Mouse (Mus musculus) G1E (cell line): ENCODE measurements around the gene Dscaml1. TPM values are rescaled to one million over a fixed set of nuclear protein-coding genes. Genes with fewer than 3 reads are reported as not detected.

Experiments used
- ATAC-seq: 2 replicates; pipeline ENCODE4 v1.8.0; 2016; ENCODE audit warnings: mild to moderate bottlenecking; ENCODE audit not compliant: insufficient number of reproducible peaks, poor library complexity, low FRiP score, severe bottlenecking; ENCODE audit errors: extremely low read depth
- DNase-seq: peaks from one replicate; pipeline ENCODE4 v3.0.0; 2012; ENCODE audit warnings: low spot score
- H3K27me3 ChIP-seq: 2 replicates; pipeline ENCODE4 v1.6.1; 2012; ENCODE audit warnings: mild to moderate bottlenecking, low read length, inconsistent platforms; ENCODE audit not compliant: insufficient read depth
- H3K36me3 ChIP-seq: replicated peaks from 2 replicates; pipeline ENCODE3; 2012; ENCODE audit warnings: mild to moderate bottlenecking, inconsistent platforms
- H3K4me1 ChIP-seq: 2 replicates; pipeline ENCODE4 v1.6.1; 2012; ENCODE audit warnings: low read depth, low read length, inconsistent platforms, mixed read lengths; ENCODE audit not compliant: insufficient read depth
- H3K4me3 ChIP-seq: 2 replicates; pipeline ENCODE4 v1.5.1; 2012; ENCODE audit warnings: low read depth, mild to moderate bottlenecking, inconsistent platforms, low read length, moderate library complexity, mixed read lengths
- H3K9me3 ChIP-seq: replicated peaks from 2 replicates; pipeline ENCODE4 v1.6.1; 2012; ENCODE audit warnings: inconsistent platforms
- CTCF ChIP-seq: IDR thresholded peaks from 2 replicates; pipeline ENCODE4 v1.5.1; 2012; ENCODE audit warnings: low read depth, low read length, inconsistent platforms, mixed read lengths
- GATA1 ChIP-seq: IDR thresholded peaks from 2 replicates; pipeline ENCODE4 v1.6.1; 2012; ENCODE audit warnings: borderline replicate concordance, low read length, inconsistent platforms, mixed read lengths
- GATA2 ChIP-seq: IDR thresholded peaks from 2 replicates; pipeline ENCODE4 v1.6.1; 2012; ENCODE audit warnings: low read depth, low read length, inconsistent platforms, borderline replicate concordance
- POLR2AphosphoS5 ChIP-seq: IDR thresholded peaks from 2 replicates; pipeline ENCODE4 v1.6.1; 2012; ENCODE audit warnings: low read depth, low read length, inconsistent platforms; ENCODE audit not compliant: insufficient replicate concordance
- TAL1 ChIP-seq: conservative IDR thresholded peaks from 2 replicates; pipeline ENCODE4 v1.6.1; 2012; ENCODE audit warnings: low read depth, low read length, inconsistent platforms, mixed read lengths
- polyA plus RNA-seq: library from polyadenylated mRNA; stranded (reverse); fragments of >175 nt; gene quantifications from 2 replicates; pipeline ENCODE4 v1.2.3, GENCODE M21; 2012
- total RNA-seq, 2 experiments: library from RNA; stranded (forward) in 1 of 2; stranded (reverse) in 1 of 2; fragments of 200-1000 nt in 1 of 2; fragments of >200 nt in 1 of 2; fragmentation: Nextera tagmentation in 1 of 2; gene quantifications; 2 replicates each; pipeline ENCODE4 v1.2.3; 2014 to 2017

Dscaml1 gene
- not detected in 2 replicates for total RNA-seq (2014; fragmentation: Nextera tagmentation)
- total RNA-seq (2017), result under 0.01 and 0.22 TPM in 2 replicates
- not detected in 2 replicates for polyA plus RNA-seq

DNA sequence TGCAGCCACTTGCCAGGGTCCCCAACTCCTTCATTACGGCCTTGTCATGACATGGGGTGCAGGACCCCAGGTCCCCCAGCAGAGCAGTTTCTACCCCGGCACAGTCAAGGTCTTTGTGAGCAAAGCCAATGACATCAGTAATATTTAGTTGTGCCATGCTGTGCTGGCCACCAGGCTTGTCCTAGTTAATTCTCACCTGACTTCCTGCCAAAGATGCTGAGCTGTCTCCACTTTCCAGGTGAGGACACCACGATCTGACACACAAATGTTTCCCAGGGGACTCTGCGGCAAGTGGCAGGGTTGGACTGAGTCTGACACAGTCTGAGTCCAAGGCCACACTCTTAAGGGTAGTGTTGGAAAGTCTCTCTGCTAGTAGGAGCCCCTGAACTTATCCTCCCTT lies at the start of gene Dscaml1:
Dscaml1 (plus strand) TSS at position 173 of the 400 bp plus-strand sequence.
- DNase-seq (no peak), ATAC-seq (no peak)
- TF ChIP-seq POLR2AphosphoS5, result no peak
- no peak for TF ChIP-seq GATA2
- no peak for TF ChIP-seq TAL1
- TF ChIP-seq CTCF, result no peak
- no peak for TF ChIP-seq GATA1
- Histone ChIP-seq H3K27me3 (peaks cover 5% of the 10 kb centered on the region; the same call in 1 of the 2 replicates), H3K4me1 (no peaks in the 10 kb centered on the region), H3K36me3 (no peaks in the 10 kb centered on the region), H3K9me3 (0 out of 2 replicates have a peak, but pooled peaks cover 10% of the 10 kb centered on the region), H3K4me3 (no peak within 1 kb of the TSS)

DNA sequence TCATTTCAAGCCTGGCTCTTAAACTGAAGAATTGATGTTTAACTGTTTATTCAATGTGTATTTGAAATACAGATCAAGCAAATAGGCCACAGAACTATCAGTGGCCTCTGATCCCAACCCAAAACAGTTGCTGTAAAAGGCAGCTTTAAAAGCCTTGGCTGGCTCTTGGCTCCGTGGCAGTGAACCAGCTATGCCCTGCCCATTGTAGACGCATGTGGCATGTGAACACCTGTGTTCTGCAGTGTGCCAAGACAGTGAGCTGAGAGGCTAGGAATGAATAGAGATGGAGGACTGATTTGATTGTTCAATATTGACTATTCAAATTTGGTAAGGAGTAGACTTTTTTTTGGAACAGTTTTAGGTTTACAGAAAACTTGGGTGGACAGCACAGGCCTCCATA lies 49.5 kb upstream of the Dscaml1 start:
- no peak for ATAC-seq
- DNase-seq, result no peak
- H3K27me3 ChIP-seq, result no peaks in the 10 kb centered on the region
- no peaks in the 10 kb centered on the region for H3K9me3 ChIP-seq
- TF ChIP-seq GATA2, result no peak
- TF ChIP-seq TAL1, result no peak
- TF ChIP-seq GATA1, result no peak
- TF ChIP-seq POLR2AphosphoS5, result no peak
- no peak for TF ChIP-seq CTCF
- no peaks in the 10 kb centered on the region for H3K4me1 ChIP-seq
- H3K36me3 ChIP-seq, result no peaks in the 10 kb centered on the region
- no peak overlapping the region for H3K4me3 ChIP-seq

DNA sequence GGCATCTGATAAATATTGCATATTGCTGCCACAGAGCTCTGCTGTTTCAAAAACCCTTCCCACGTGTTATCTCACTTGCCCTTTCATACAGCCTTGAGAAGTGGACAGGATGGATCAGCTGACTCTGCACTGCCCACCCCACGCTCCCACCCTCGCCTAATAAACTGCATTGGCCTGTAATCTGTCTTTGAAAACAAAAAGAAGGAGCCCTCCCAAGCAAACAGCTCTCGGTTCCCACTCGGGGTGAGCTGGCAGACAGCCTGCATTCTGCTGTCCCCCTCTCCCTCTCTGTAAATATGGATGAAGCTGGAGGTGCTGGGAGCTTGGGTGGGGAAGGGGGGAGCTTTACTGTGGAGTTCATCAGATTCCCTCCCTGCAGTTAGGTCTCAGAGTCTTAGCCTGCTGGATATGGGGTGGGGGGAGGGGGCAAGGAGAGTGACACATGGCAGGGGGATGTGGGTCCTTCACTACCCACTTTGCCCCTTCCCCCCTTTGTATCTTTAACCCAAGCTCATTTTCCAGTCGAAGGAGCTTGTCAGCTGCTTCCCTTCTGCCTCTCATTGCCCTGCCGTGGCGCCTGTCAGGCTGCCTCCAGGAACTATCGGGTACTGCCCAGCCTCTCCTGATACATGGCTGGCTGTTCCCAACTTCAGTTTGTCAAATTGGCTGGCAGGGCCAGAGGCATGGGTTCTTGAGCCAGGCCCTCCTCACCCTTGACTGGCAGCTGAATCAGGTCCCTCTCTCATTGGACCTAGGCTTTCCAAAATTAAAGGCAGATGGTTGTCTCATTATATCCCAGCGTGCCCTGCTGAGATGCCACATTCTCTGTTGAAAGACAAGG lies 45.8 kb upstream of the Dscaml1 start:
- DNase-seq, result no peak
- Histone ChIP-seq H3K9me3 (no peaks in the 10 kb centered on the region), H3K4me1 (no peaks in the 10 kb centered on the region), H3K4me3 (no peak overlapping the region), H3K27me3 (no peaks in the 10 kb centered on the region), H3K36me3 (no peaks in the 10 kb centered on the region)
- no peak for ATAC-seq
- no peak for TF ChIP-seq TAL1
- TF ChIP-seq POLR2AphosphoS5, result no peak
- no peak for TF ChIP-seq GATA1
- no peak for TF ChIP-seq GATA2
- TF ChIP-seq CTCF, result no peak

DNA sequence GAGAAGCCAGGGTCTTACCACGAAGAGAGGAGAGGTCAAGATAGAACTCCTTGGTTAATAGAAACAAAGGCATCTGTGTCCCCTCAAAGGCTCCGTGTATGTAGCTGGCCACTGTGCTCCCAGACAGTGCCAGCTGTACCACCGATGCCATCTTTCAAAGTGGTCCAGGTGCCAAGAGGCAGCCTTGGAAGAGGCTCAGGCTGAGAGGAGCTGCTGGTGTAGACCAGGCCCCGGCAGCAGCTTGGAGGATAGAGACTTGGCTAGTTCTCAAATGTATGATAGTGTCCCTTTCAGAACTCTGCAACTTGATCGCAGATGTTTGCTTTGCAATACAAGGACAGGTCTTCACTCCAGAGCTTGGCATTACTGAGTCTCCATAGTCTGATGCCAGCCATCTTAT lies 44.1 kb upstream of the Dscaml1 start:
- H3K9me3 ChIP-seq, result no peaks in the 10 kb centered on the region
- ATAC-seq (no peak), DNase-seq (no peak)
- H3K36me3 ChIP-seq, result no peaks in the 10 kb centered on the region
- no peak overlapping the region for H3K4me3 ChIP-seq
- H3K4me1 ChIP-seq, result no peaks in the 10 kb centered on the region
- TF ChIP-seq POLR2AphosphoS5, result no peak
- no peaks in the 10 kb centered on the region for H3K27me3 ChIP-seq

DNA sequence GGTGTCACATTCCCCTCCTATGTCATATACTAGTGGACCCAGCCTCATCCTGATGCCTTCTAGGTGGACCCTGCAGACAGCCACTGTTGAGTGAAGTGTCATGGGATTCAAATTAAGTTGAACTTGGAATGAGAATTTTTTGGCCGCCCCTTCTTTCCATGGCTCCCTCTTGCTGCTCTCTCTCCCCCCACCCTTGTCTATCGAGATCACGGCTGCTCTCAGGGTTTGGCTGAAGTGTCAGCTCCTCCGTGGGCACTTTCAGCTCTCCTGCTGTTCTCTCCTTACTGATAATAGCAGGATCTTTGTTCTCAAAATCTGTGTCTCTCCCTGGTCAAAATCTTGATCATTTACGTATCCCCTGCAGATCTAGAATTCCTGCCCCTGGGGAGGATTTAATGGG lies 43.6 kb upstream of the Dscaml1 start:
- no peak for ATAC-seq
- Histone ChIP-seq H3K4me1 (no peaks in the 10 kb centered on the region), H3K9me3 (no peaks in the 10 kb centered on the region), H3K4me3 (no peak overlapping the region), H3K36me3 (no peaks in the 10 kb centered on the region), H3K27me3 (no peaks in the 10 kb centered on the region)
- TF ChIP-seq GATA2, result no peak
- no peak for DNase-seq

DNA sequence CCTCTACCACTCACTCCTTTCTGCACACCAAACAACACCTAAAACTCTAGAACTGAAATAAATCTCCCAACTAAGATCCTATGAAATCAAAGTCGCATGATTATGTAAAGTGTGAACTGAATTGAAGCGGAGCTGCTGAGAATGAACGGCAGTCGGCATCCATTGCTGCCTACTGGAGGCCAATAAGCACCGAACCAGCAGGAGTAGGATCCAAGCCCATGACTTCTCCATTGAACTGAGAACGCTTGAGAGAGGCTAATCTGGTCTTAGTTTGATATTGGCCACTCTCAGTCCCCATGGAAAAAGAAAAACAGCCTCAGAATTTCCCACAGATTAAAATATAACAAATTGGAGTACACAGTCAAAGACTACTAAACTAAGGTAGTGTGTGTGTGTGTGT lies 42.5 kb upstream of the Dscaml1 start:
- H3K9me3 ChIP-seq, result no peaks in the 10 kb centered on the region
- ATAC-seq (no peak), DNase-seq (no peak)
- H3K27me3 ChIP-seq, result no peaks in the 10 kb centered on the region
- TF ChIP-seq TAL1 (no peak), CTCF (no peak), GATA1 (no peak), POLR2AphosphoS5 (no peak), GATA2 (no peak)
- no peaks in the 10 kb centered on the region for H3K4me1 ChIP-seq
- no peaks in the 10 kb centered on the region for H3K36me3 ChIP-seq
- H3K4me3 ChIP-seq, result no peak overlapping the region
